Mouse (Mus musculus) neutrophil, adult 59 days (primary cell): ENCODE measurements around the gene Npy5r. TPM values are rescaled to one million over a fixed set of nuclear protein-coding genes. Genes with fewer than 3 reads are reported as not detected.

ENCODE experiments used
- total RNA-seq, 2 experiments: library from RNA; stranded (reverse); gene quantifications; 1 replicate in 1 of 2; 2 replicates in 1 of 2; pipeline ENCODE4 v1.2.4; 2023

The Npy5r gene
- not detected for total RNA-seq

GRCm38 (mm10) chr8:66687511-66688329, at the start of gene Npy5r:
TSS of gene Npy5r (minus strand) at chr8:66688128.

GRCm38 (mm10) chr8:66696970-66697843, 9.3 kb upstream of the Npy5r start, which contains the start of gene Npy1r:
TSS of gene Npy1r (plus strand) at chr8:66697192.

Other genes with a start within 250 kb of the Npy5r start
- 1 to 10 TPM; 5.6 to 7.9 TPM for gene Tma16, start 201.6 kb downstream of the Npy5r start, total RNA-seq
- gene Tktl2, start 176.4 kb downstream of the Npy5r start, total RNA-seq, result not detected
- not detected for gene Npy1r, start 9.1 kb upstream of the Npy5r start, total RNA-seq
- 1 to 10 TPM; 4.7 to 7.5 TPM for gene Naf1, start 172.1 kb upstream of the Npy5r start, total RNA-seq